Mouse (Mus musculus) kidney, embryonic 16.5 days (tissue): ENCODE measurements around the gene Tnfrsf14. TPM values are rescaled to one million over a fixed set of nuclear protein-coding genes. Genes with fewer than 3 reads are reported as not detected.
A peak's percentile ranks its signal among the peaks of the same experiment; 100 is the strongest.

ENCODE experiments used
- ATAC-seq: fragments of 200-750 bp; cut with Nextera tagmentation; 2 replicates; pipeline ENCODE4 v1.8.0; 2017; ENCODE audit warnings: moderate TSS enrichment; ENCODE audit not compliant: low FRiP score, low TSS enrichment
- H3K27ac ChIP-seq: fragments of 300-500 bp; sonication (generic); 2 replicates; pipeline ENCODE4 v1.5.1; 2014; ENCODE audit warnings: low read length
- H3K27me3 ChIP-seq: fragments of 300-500 bp; sonication (generic); 2 replicates; pipeline ENCODE4 v1.6.1; 2014; ENCODE audit warnings: low read length, control low read depth, mixed read lengths; ENCODE audit not compliant: insufficient read depth
- H3K36me3 ChIP-seq: fragments of 300-500 bp; sonication (generic); 2 replicates; pipeline ENCODE4 v1.6.1; 2014; ENCODE audit warnings: low read length, control low read depth, mixed read lengths; ENCODE audit not compliant: insufficient read depth
- H3K4me1 ChIP-seq: fragments of 300-500 bp; sonication (generic); 2 replicates; pipeline ENCODE4 v1.6.1; 2014; ENCODE audit warnings: low read length, control low read depth, mixed read lengths; ENCODE audit not compliant: insufficient read depth
- H3K4me2 ChIP-seq: fragments of 300-500 bp; sonication (generic); replicated peaks from 2 replicates; pipeline ENCODE4 v1.6.1; 2014; ENCODE audit warnings: low read depth, low read length
- H3K4me3 ChIP-seq: fragments of 300-500 bp; sonication (generic); 2 replicates; pipeline ENCODE4 v1.5.1; 2014; ENCODE audit warnings: mild to moderate bottlenecking, low read length
- H3K9ac ChIP-seq: fragments of 300-500 bp; sonication (generic); replicated peaks from 2 replicates; pipeline ENCODE4 v1.6.1; 2014; ENCODE audit warnings: low read length
- H3K9me3 ChIP-seq: fragments of 300-500 bp; sonication (generic); 2 replicates; pipeline ENCODE4 v1.6.1; 2016; ENCODE audit warnings: low read length, control low read depth
- WGBS: fragments of 180-500 bp; shearing (Covaris S2); extraction: QIAGEN DNeasy Blood & Tissue Kit; methylation state at CpG from one replicate; pipeline ENCODE4 v1.1.7; 2014; 5-methylcytosine and 5-hydroxymethylcytosine counted together
- polyA plus RNA-seq: library from polyadenylated mRNA; unstranded; fragments of >200 nt; fragmentation: Nextera tagmentation; extraction: Ambion mirVana; gene quantifications from 2 replicates; pipeline ENCODE4 v1.2.1, GENCODE M21; 2015

Gene Tnfrsf14
- polyA plus RNA-seq, 1 experiment from 2014 or later: 0.74 TPM

GRCm38 (mm10) chr4:154949589-154949982 is 21.2 kb upstream of the Tnfrsf14 start:
- WGBS: 13% methylated on average over 14 of the region's 16 CpGs
- Histone ChIP-seq H3K9me3 (no peaks in the 10 kb centered on the region), H3K4me2 (no peak overlapping the region), H3K27ac (no peak overlapping the region), H3K27me3 (peaks cover 61% of the 10 kb centered on the region), H3K36me3 (no peaks in the 10 kb centered on the region), H3K4me3 (no peak overlapping the region), H3K9ac (no peak overlapping the region), H3K4me1 (peaks cover 21% of the 10 kb centered on the region)
- ATAC-seq: no peak

GRCm38 (mm10) chr4:154948940-154949588 is 20.7 kb upstream of the Tnfrsf14 start:
- 73% methylated on average over 6 of the region's 6 CpGs for WGBS
- Histone ChIP-seq H3K4me2 (no peak overlapping the region), H3K27me3 (peaks cover 56% of the 10 kb centered on the region), H3K9ac (no peak overlapping the region), H3K27ac (no peak overlapping the region), H3K4me1 (peaks cover 21% of the 10 kb centered on the region), H3K4me3 (no peak overlapping the region), H3K36me3 (no peaks in the 10 kb centered on the region), H3K9me3 (no peaks in the 10 kb centered on the region)
- ATAC-seq: no peak

GRCm38 (mm10) chr4:154948066-154948939 is 19.9 kb upstream of the Tnfrsf14 start:
- Histone ChIP-seq H3K4me1 (peaks cover 17% of the 10 kb centered on the region), H3K9ac (no peak overlapping the region), H3K4me3 (no peak overlapping the region), H3K27me3 (peaks cover 48% of the 10 kb centered on the region), H3K27ac (no peak overlapping the region), H3K4me2 (no peak overlapping the region), H3K9me3 (no peaks in the 10 kb centered on the region), H3K36me3 (no peaks in the 10 kb centered on the region)
- WGBS: 53% methylated on average over 14 of the region's 14 CpGs
- no peak for ATAC-seq

- ATAC-seq: peak; percentile 94
- 2% methylated on average over 8 of the region's 8 CpGs for WGBS
- Histone ChIP-seq H3K9ac (peak overlapping the region; percentile 56), H3K36me3 (no peaks in the 10 kb centered on the region), H3K27ac (peak overlapping the region; percentile 69), H3K9me3 (no peaks in the 10 kb centered on the region), H3K4me1 (peaks cover 10% of the 10 kb centered on the region), H3K4me2 (peak overlapping the region; percentile 58), H3K27me3 (peaks cover 28% of the 10 kb centered on the region), H3K4me3 (peak overlapping the region; percentile 26)
Observed at GRCm38 (mm10) chr4:154946319-154946718, 18.0 kb upstream of the Tnfrsf14 start.

GRCm38 (mm10) chr4:154944121-154944590 is 15.8 kb upstream of the Tnfrsf14 start:
- no peak overlapping the region for H3K27ac ChIP-seq
- H3K9ac ChIP-seq: no peak overlapping the region
- H3K27me3 ChIP-seq: peaks cover 11% of the 10 kb centered on the region
- H3K36me3 ChIP-seq: no peaks in the 10 kb centered on the region
- peaks cover 10% of the 10 kb centered on the region for H3K4me1 ChIP-seq
- H3K4me2 ChIP-seq: no peak overlapping the region
- H3K4me3 ChIP-seq: no peak overlapping the region
- 20% methylated on average over 2 of the region's 2 CpGs for WGBS
- ATAC-seq: peak; percentile 74; the same call in 1 of the 2 replicates
- H3K9me3 ChIP-seq: no peaks in the 10 kb centered on the region

GRCm38 (mm10) chr4:154943323-154944039 is 15.1 kb upstream of the Tnfrsf14 start:
- 0 out of 2 replicates have a peak, but pooled peaks cover 4% of the 10 kb centered on the region for H3K27me3 ChIP-seq
- no peak for ATAC-seq

GRCm38 (mm10) chr4:154942632-154943322 is 14.4 kb upstream of the Tnfrsf14 start:
- Histone ChIP-seq H3K27ac (no peak overlapping the region), H3K4me2 (no peak overlapping the region), H3K4me3 (no peak overlapping the region), H3K9ac (no peak overlapping the region), H3K9me3 (no peaks in the 10 kb centered on the region), H3K4me1 (peaks cover 10% of the 10 kb centered on the region), H3K27me3 (no peaks in the 10 kb centered on the region), H3K36me3 (no peaks in the 10 kb centered on the region)
- WGBS: 77% methylated on average over 10 of the region's 10 CpGs
- no peak for ATAC-seq

More at GRCm38 (mm10) chr4:154943323-154944039, 15.1 kb upstream of the Tnfrsf14 start:
- H3K36me3 ChIP-seq: no peaks in the 10 kb centered on the region
- no peak overlapping the region for H3K4me2 ChIP-seq
- H3K9me3 ChIP-seq: no peaks in the 10 kb centered on the region
- H3K27ac ChIP-seq: no peak overlapping the region
- peaks cover 10% of the 10 kb centered on the region for H3K4me1 ChIP-seq
- no peak overlapping the region for H3K9ac ChIP-seq
- H3K4me3 ChIP-seq: no peak overlapping the region
- 90% methylated on average over 6 of the region's 6 CpGs for WGBS

GRCm38 (mm10) chr4:154941831-154942230 is 13.5 kb upstream of the Tnfrsf14 start:
- Histone ChIP-seq H3K4me2 (no peak overlapping the region), H3K27ac (no peak overlapping the region), H3K27me3 (no peaks in the 10 kb centered on the region), H3K36me3 (no peaks in the 10 kb centered on the region), H3K4me3 (no peak overlapping the region), H3K4me1 (peaks cover 10% of the 10 kb centered on the region), H3K9ac (no peak overlapping the region), H3K9me3 (no peaks in the 10 kb centered on the region)
- 80% methylated on average over 5 of the region's 5 CpGs for WGBS
- no peak for ATAC-seq

GRCm38 (mm10) chr4:154940156-154940555 is 11.8 kb upstream of the Tnfrsf14 start:
- H3K9me3 ChIP-seq: no peaks in the 10 kb centered on the region
- no peaks in the 10 kb centered on the region for H3K4me1 ChIP-seq
- WGBS: 85% methylated on average over 2 of the region's 2 CpGs
- H3K4me2 ChIP-seq: no peak overlapping the region
- H3K4me3 ChIP-seq: no peak overlapping the region
- no peaks in the 10 kb centered on the region for H3K27me3 ChIP-seq
- no peak overlapping the region for H3K9ac ChIP-seq
- H3K36me3 ChIP-seq: no peaks in the 10 kb centered on the region
- ATAC-seq: no peak
- H3K27ac ChIP-seq: no peak overlapping the region
